Mouse (Mus musculus) intestine, embryonic 14.5 days (tissue): ENCODE measurements around the gene Vsnl1. TPM values are rescaled to one million over a fixed set of nuclear protein-coding genes. Genes with fewer than 3 reads are reported as not detected.

Experiments used
- ATAC-seq: fragments of 200-750 bp; cut with Nextera tagmentation; replicated peaks from 2 replicates; pipeline ENCODE4 v1.8.0; 2017; ENCODE audit warnings: low read depth, moderate number of reproducible peaks, moderate TSS enrichment, moderate library complexity; ENCODE audit not compliant: low FRiP score, low TSS enrichment
- DNase-seq: peaks from one replicate; pipeline ENCODE4 v3.0.0-alpha.2; 2018; ENCODE audit warnings: low spot score
- H3K27ac ChIP-seq: fragments of 300-500 bp; sonication (generic); 2 replicates; pipeline ENCODE4 v1.5.1; 2014; ENCODE audit warnings: low read depth, mild to moderate bottlenecking, control low read depth
- H3K27me3 ChIP-seq: fragments of 300-500 bp; sonication (generic); replicated peaks from 2 replicates; pipeline ENCODE4 v1.6.1; 2014; ENCODE audit warnings: low read length, control low read depth; ENCODE audit not compliant: control insufficient read depth, insufficient read depth
- H3K36me3 ChIP-seq: fragments of 300-500 bp; sonication (generic); 2 replicates; pipeline ENCODE4 v1.6.1; 2014; ENCODE audit warnings: low read length, control low read depth; ENCODE audit not compliant: control insufficient read depth, insufficient read depth
- H3K4me1 ChIP-seq: fragments of 300-500 bp; sonication (generic); replicated peaks from 2 replicates; pipeline ENCODE4 v1.6.1; 2014; ENCODE audit warnings: low read length, control low read depth, mixed read lengths; ENCODE audit not compliant: control insufficient read depth, insufficient read depth
- H3K4me2 ChIP-seq: fragments of 300-500 bp; sonication (generic); 2 replicates; pipeline ENCODE4 v1.6.1; 2014; ENCODE audit warnings: low read length
- H3K4me3 ChIP-seq: fragments of 300-500 bp; sonication (generic); 2 replicates; pipeline ENCODE4 v1.5.1; 2014; ENCODE audit warnings: low read depth, low read length, control low read depth, mixed read lengths
- H3K9ac ChIP-seq: fragments of 300-500 bp; sonication (generic); 2 replicates; pipeline ENCODE4 v1.6.1; 2014; ENCODE audit warnings: mild to moderate bottlenecking, low read length
- H3K9me3 ChIP-seq: fragments of 300-500 bp; sonication (generic); 2 replicates; pipeline ENCODE4 v1.6.1; 2016; ENCODE audit warnings: low read length, control low read depth; ENCODE audit not compliant: control insufficient read depth
- WGBS: fragments of 180-500 bp; shearing (Covaris S2); extraction: QIAGEN DNeasy Blood & Tissue Kit; methylation state at CpG from one replicate; pipeline ENCODE4 v1.1.7; 2014; 5-methylcytosine and 5-hydroxymethylcytosine counted together
- polyA plus RNA-seq: library from polyadenylated mRNA; unstranded; fragments of >200 nt; fragmentation: Nextera tagmentation; extraction: Ambion mirVana; gene quantifications from 2 replicates; pipeline ENCODE4 v1.2.1, GENCODE M21; 2014

The Vsnl1 gene
- 0.51 and 0.88 TPM in 2 replicates for polyA plus RNA-seq

- H3K36me3 ChIP-seq = no peaks in the 10 kb centered on the region
- ATAC-seq = peak; percentile 90
- WGBS = 3% methylated on average over 34 of the region's 34 CpGs
Measured at GRCm38 (mm10) chr12:11436497-11437265, at the start of gene Vsnl1. Vsnl1 (minus strand) TSS chr12:11436613.

GRCm38 (mm10) chr12:11456632-11457031 is 20.2 kb upstream of the Vsnl1 start:
- Histone ChIP-seq H3K36me3 (no peaks in the 10 kb centered on the region), H3K4me2 (peak overlapping the region; percentile 91), H3K4me3 (peak overlapping the region; percentile 51; the same call in 1 of the 2 replicates), H3K4me1 (no peaks in the 10 kb centered on the region), H3K27me3 (0 out of 2 replicates have a peak, but pooled peaks cover 5% of the 10 kb centered on the region), H3K27ac (no peak overlapping the region), H3K9me3 (no peaks in the 10 kb centered on the region), H3K9ac (no peak overlapping the region)
- WGBS = 84% methylated on average over 4 of the region's 4 CpGs
- DNase-seq = no peak
- no peak for ATAC-seq

More at GRCm38 (mm10) chr12:11436497-11437265, at the start of gene Vsnl1:
- H3K4me1 ChIP-seq = peaks cover 6% of the 10 kb centered on the region; the same call in 1 of the 2 replicates
- peak; percentile 80 for DNase-seq
- peak within 1 kb of the TSS; percentile 40 for H3K4me3 ChIP-seq
- H3K27ac ChIP-seq = no peak within 1 kb of the TSS
- H3K9me3 ChIP-seq = no peaks in the 10 kb centered on the region
- peaks cover 24% of the 10 kb centered on the region for H3K27me3 ChIP-seq
- H3K4me2 ChIP-seq = peak within 1 kb of the TSS; percentile 81
- peak within 1 kb of the TSS; percentile 29 for H3K9ac ChIP-seq

GRCm38 (mm10) chr12:11456213-11456612 is 19.8 kb upstream of the Vsnl1 start:
- WGBS = 5% methylated on average over 11 of the region's 11 CpGs
- no peak overlapping the region for H3K27ac ChIP-seq
- 0 out of 2 replicates have a peak, but pooled peaks cover 5% of the 10 kb centered on the region for H3K27me3 ChIP-seq
- peak; percentile 58; the same call in 1 of the 2 replicates for ATAC-seq
- H3K9ac ChIP-seq = peak overlapping the region; percentile 44
- peak overlapping the region; percentile 51 for H3K4me3 ChIP-seq
- no peaks in the 10 kb centered on the region for H3K4me1 ChIP-seq
- no peaks in the 10 kb centered on the region for H3K9me3 ChIP-seq
- H3K4me2 ChIP-seq = peak overlapping the region; percentile 91
- DNase-seq = no peak
- H3K36me3 ChIP-seq = no peaks in the 10 kb centered on the region

- no peak within 1 kb of the TSS for H3K27ac ChIP-seq
- WGBS = 2% methylated on average over 40 of the region's 40 CpGs
Measured at GRCm38 (mm10) chr12:11455549-11456194, 19.3 kb upstream of the Vsnl1 start, which contains the start of gene Rad51ap2. Rad51ap2 (plus strand) TSS chr12:11456079.

GRCm38 (mm10) chr12:11454146-11454545 is 17.7 kb upstream of the Vsnl1 start:
- Histone ChIP-seq H3K4me1 (no peaks in the 10 kb centered on the region), H3K4me3 (no peak overlapping the region), H3K27me3 (0 out of 2 replicates have a peak, but pooled peaks cover 5% of the 10 kb centered on the region), H3K9ac (no peak overlapping the region), H3K9me3 (no peaks in the 10 kb centered on the region), H3K36me3 (no peaks in the 10 kb centered on the region), H3K27ac (no peak overlapping the region), H3K4me2 (no peak overlapping the region)
- no peak for DNase-seq
- ATAC-seq = no peak
- 73% methylated on average over 5 of the region's 5 CpGs for WGBS

More at GRCm38 (mm10) chr12:11455549-11456194, 19.3 kb upstream of the Vsnl1 start, which contains the start of gene Rad51ap2:
- ATAC-seq (peak; percentile 99), DNase-seq (peak; percentile 95)
- Histone ChIP-seq H3K27me3 (0 out of 2 replicates have a peak, but pooled peaks cover 5% of the 10 kb centered on the region), H3K4me2 (peak within 1 kb of the TSS; percentile 91), H3K9ac (peak within 1 kb of the TSS; percentile 44), H3K4me3 (peak within 1 kb of the TSS; percentile 51), H3K36me3 (no peaks in the 10 kb centered on the region), H3K4me1 (no peaks in the 10 kb centered on the region), H3K9me3 (no peaks in the 10 kb centered on the region)

GRCm38 (mm10) chr12:11437907-11438447 is 1.6 kb upstream of the Vsnl1 start:
- peaks cover 6% of the 10 kb centered on the region; the same call in 1 of the 2 replicates for H3K4me1 ChIP-seq
- H3K4me2 ChIP-seq = peak overlapping the region; percentile 81
- WGBS = 29% methylated on average over 23 of the region's 23 CpGs
- no peaks in the 10 kb centered on the region for H3K36me3 ChIP-seq
- no peaks in the 10 kb centered on the region for H3K9me3 ChIP-seq
- DNase-seq (no peak), ATAC-seq (no peak; the same call in 1 of the 2 replicates)
- peak overlapping the region; percentile 40 for H3K4me3 ChIP-seq
- H3K27ac ChIP-seq = no peak overlapping the region
- H3K9ac ChIP-seq = no peak overlapping the region
- H3K27me3 ChIP-seq = peaks cover 24% of the 10 kb centered on the region

DNA sequence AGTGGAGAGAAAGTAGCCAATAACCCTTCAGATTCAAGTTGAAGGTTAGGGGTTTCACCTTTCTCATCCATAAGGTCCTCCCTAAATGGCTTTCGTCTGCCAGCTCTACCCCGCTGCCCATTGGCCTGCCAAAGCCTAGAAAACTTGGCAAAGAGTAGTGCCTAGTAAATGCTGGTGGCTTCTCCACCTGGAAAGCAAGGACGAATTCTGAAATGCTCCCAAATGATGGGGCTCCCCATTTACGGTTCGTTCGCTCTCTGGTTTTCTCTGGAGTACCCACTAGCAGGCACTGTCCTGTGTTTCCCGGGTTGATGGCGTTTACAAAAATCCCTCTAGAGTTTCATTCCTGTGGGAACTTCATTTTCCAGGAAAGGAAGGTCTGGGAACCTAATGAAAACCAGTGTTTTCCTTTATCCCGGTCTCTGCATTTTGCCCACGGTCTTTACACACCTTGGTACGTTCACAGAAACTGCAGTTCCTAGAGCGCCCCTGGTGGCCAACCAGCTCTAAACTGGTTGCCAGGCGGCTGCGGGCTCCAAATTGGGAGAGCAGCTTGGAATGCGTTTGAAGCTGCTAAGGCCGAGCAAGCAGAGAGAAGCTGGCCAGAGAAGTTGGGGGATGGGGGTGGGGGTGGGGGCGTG is 973 bp upstream of the Vsnl1 start:
- WGBS = 21% methylated on average over 17 of the region's 17 CpGs
- Histone ChIP-seq H3K9ac (no peak overlapping the region), H3K27ac (no peak overlapping the region), H3K4me2 (peak overlapping the region; percentile 81), H3K4me1 (peaks cover 6% of the 10 kb centered on the region; the same call in 1 of the 2 replicates), H3K9me3 (no peaks in the 10 kb centered on the region), H3K27me3 (peaks cover 24% of the 10 kb centered on the region), H3K4me3 (peak overlapping the region; percentile 40), H3K36me3 (no peaks in the 10 kb centered on the region)
- DNase-seq (peak; percentile 85), ATAC-seq (0 out of 2 replicates have a peak, but pooled peaks have one; percentile 53)

DNA sequence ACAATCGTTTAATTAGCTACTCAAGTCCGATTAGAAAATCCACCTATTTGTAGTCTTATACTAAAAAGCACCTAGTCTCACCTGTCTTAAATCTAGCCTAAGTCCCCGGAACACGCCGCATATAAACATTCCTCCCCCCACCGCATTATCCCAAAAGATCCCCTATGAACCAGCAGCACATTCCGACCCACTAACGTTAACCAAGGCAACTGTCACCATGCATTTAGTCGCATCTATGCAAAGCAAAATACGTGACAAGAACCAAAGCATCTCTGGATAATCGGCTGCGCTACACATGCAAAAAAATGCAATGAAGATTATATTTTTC is 426 bp downstream of the Vsnl1 start:
- Histone ChIP-seq H3K4me3 (peak overlapping the region; percentile 40), H3K36me3 (no peaks in the 10 kb centered on the region), H3K27ac (no peak overlapping the region), H3K4me2 (peak overlapping the region; percentile 81), H3K27me3 (peaks cover 24% of the 10 kb centered on the region), H3K4me1 (peaks cover 6% of the 10 kb centered on the region; the same call in 1 of the 2 replicates), H3K9me3 (no peaks in the 10 kb centered on the region), H3K9ac (no peak overlapping the region)
- DNase-seq (no peak), ATAC-seq (no peak)
- 3% methylated on average over 12 of the region's 12 CpGs for WGBS
